18 mouse cellular contexts compared by ENCODE assay signal in the genomic region with DNA sequence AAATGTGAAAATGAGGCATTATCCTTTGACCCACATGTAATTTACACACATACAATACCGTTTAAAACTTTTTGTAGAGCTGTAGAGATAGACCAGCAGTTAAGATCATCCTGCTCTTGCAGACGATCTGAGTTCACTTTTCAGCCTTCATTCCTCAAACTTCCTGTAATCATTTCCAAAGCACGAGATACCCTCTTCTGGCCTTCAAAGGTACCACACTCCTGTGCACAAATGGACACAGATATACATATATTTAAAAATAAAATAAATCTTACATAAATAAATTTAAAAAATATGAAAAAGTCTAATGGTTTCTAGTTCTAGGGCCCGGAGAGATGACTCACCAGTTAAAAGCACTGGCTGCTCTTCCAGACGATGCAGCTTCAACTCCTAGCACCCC. TPM values are rescaled to one million over a fixed set of nuclear protein-coding genes. Genes with fewer than 3 reads are reported as not detected.
DNase-seq lines count a peak whose midpoint lies in the region; ATAC-seq and TF ChIP-seq lines count a peak whose summit lies in the region.
"Had no signal": no experiment of that assay in that cellular context is flagged by ENCODE, and none has a peak within 500 bp of the region (broad histone marks: within the 10 kb centered on the region; RNA-seq: fewer than 3 reads in every experiment).

No protein-coding gene starts in this region.

- H3K9me3 ChIP-seq in CH12.LX (replicated peaks; ENCODE audit: low read length) (no peaks in the 10 kb centered on the region), ES-E14 (ENCODE audit: control insufficient read depth, insufficient read depth, low read depth, low read length) (no peaks in the 10 kb centered on the region)
- no peaks in the 10 kb centered on the region for H3K9me3 ChIP-seq in liver, embryonic 12.5 days (replicated peaks)
- H3K9me3 ChIP-seq: intestine, embryonic 15.5 days; limb, embryonic 12.5 days; midbrain, embryonic 15.5 days; stomach, embryonic 15.5 days had no signal

- DNase-seq in layer of hippocampus, adult 2 months (ENCODE audit: low spot score in 2 of 2): no peak
- DNase-seq in layer of hippocampus, adult 11-12 months (ENCODE audit: low spot score): no peak
- DNase-seq in CH12.LX (ENCODE audit: extremely low read depth) (peak; percentile 19), ES-E14 (ENCODE audit: low read depth, low spot score) (peak; percentile 12)
- peak; percentile 14 for DNase-seq in induced T-regulatory cell, adult 2 months (ENCODE audit: low read depth)
- DNase-seq in cerebellum, postnatal 4 days (ENCODE audit: low spot score in 2 of 2): no peak
- DNase-seq in frontal cortex, postnatal 36 days (ENCODE audit: low spot score in 2 of 2): no peak
- DNase-seq: adrenal gland, postnatal 14 days; cerebellum, postnatal 10 days; heart, postnatal 4 days; kidney, postnatal 4 days; lung, adult 2 months; thymus, postnatal 36 days had no signal

- H3K9ac ChIP-seq in CH12.LX (ENCODE audit: insufficient read depth, low read depth): no peak overlapping the region
- H3K9ac ChIP-seq in ES-E14 (ENCODE audit: insufficient read depth, low read depth, low read length, poor library complexity, severe bottlenecking): no peak overlapping the region
- no peak overlapping the region for H3K9ac ChIP-seq in liver, embryonic 12.5 days
- H3K9ac ChIP-seq: intestine, embryonic 15.5 days; limb, embryonic 12.5 days; midbrain, embryonic 15.5 days; stomach, embryonic 15.5 days had no signal

- H3K36me3 ChIP-seq in CH12.LX (replicated peaks in 1 of 2; ENCODE audit: control insufficient read depth in 1 of 2, insufficient read depth in 1 of 2, low read length in 1 of 2) (peaks cover 35 to 70% of the 10 kb centered on the region in 2 experiments), ES-E14 (ENCODE audit: control insufficient read depth, insufficient read depth, low read length, poor library complexity, severe bottlenecking) (no peaks in the 10 kb centered on the region; the same call in none of the 2 replicates)
- peaks cover 69% of the 10 kb centered on the region for H3K36me3 ChIP-seq in liver, embryonic 12.5 days

- no peak for ATAC-seq in liver, embryonic 12.5 days
- ATAC-seq: intestine, embryonic 15.5 days; midbrain, embryonic 15.5 days had no signal

- no peak for TF ChIP-seq EP300 in CH12.LX (IDR thresholded peaks at IDR 0.05; ENCODE audit: low read length)

- H3K4me3 ChIP-seq in layer of hippocampus, adult 2 months: no peak overlapping the region
- H3K4me3 ChIP-seq in CH12.LX (replicated peaks in 1 of 3; ENCODE audit: low read depth in 2 of 3, low read length in 2 of 3, poor library complexity in 1 of 3) (no peak overlapping the region), ES-E14 (ENCODE audit: insufficient read depth in 1 of 2, low read depth in 1 of 2, low read length in 2 of 2, poor library complexity in 1 of 2, severe bottlenecking in 1 of 2) (no peak overlapping the region)
- H3K4me3 ChIP-seq in liver, embryonic 12.5 days: no peak overlapping the region
- H3K4me3 ChIP-seq: intestine, embryonic 15.5 days; limb, embryonic 12.5 days; midbrain, embryonic 15.5 days; stomach, embryonic 15.5 days had no signal

- no peak for TF ChIP-seq POLR2A in CH12.LX (IDR thresholded peaks at IDR 0.05; ENCODE audit: low read depth, low read length)

- H3K27me3 ChIP-seq in CH12.LX (replicated peaks): no peaks in the 10 kb centered on the region
- no peaks in the 10 kb centered on the region for H3K27me3 ChIP-seq in liver, embryonic 12.5 days (replicated peaks)
- H3K27me3 ChIP-seq: intestine, embryonic 15.5 days; limb, embryonic 12.5 days; midbrain, embryonic 15.5 days; stomach, embryonic 15.5 days had no signal

- H3K79me2 ChIP-seq in CH12.LX (replicated peaks; ENCODE audit: control insufficient read depth, extremely low read depth, insufficient read depth, poor library complexity, severe bottlenecking): peaks cover 9% of the 10 kb centered on the region; the same call in 1 of the 2 replicates

- H3K4me1 ChIP-seq in CH12.LX (ENCODE audit: control insufficient read depth in 1 of 2, insufficient read depth in 2 of 2) (no peaks in the 10 kb centered on the region), ES-E14 (ENCODE audit: control insufficient read depth in 2 of 2, insufficient read depth in 2 of 2, low read length in 2 of 2, poor library complexity in 1 of 2) (no peaks in the 10 kb centered on the region)
- no peaks in the 10 kb centered on the region for H3K4me1 ChIP-seq in liver, embryonic 12.5 days
- H3K4me1 ChIP-seq: intestine, embryonic 15.5 days; limb, embryonic 12.5 days; midbrain, embryonic 15.5 days; stomach, embryonic 15.5 days had no signal

- 76% methylated on average over 5 of the region's 5 CpGs for WGBS in liver, embryonic 12.5 days (ENCODE audit: insufficient replicate concordance)

- peak; percentile 16 for TF ChIP-seq RAD21 in CH12.LX (IDR thresholded peaks at IDR 0.05; ENCODE audit: low read depth, low read length)

- no peak overlapping the region for H3K4me2 ChIP-seq in CH12.LX (ENCODE audit: insufficient read depth, low read depth, poor library complexity, severe bottlenecking)
- no peak overlapping the region for H3K4me2 ChIP-seq in liver, embryonic 12.5 days
- H3K4me2 ChIP-seq: intestine, embryonic 15.5 days; limb, embryonic 12.5 days; midbrain, embryonic 15.5 days; stomach, embryonic 15.5 days had no signal

- dilution Hi-C loops in CH12.LX (cut with MboI; ENCODE audit: extremely low pct_ligation_motif_present, extremely low pct_unique_long_range_greater_than_20kb, low sequenced_read_pairs): no loop called here

- no peak overlapping the region for H3K27ac ChIP-seq in layer of hippocampus, adult 2 months
- H3K27ac ChIP-seq in CH12.LX (ENCODE audit: insufficient read depth, low read depth): no peak overlapping the region
- H3K27ac ChIP-seq in ES-E14 (ENCODE audit: insufficient read depth, low read depth, low read length, poor library complexity, severe bottlenecking): no peak overlapping the region
- H3K27ac ChIP-seq in liver, embryonic 12.5 days: no peak overlapping the region
- H3K27ac ChIP-seq: intestine, embryonic 15.5 days; limb, embryonic 12.5 days; midbrain, embryonic 15.5 days; stomach, embryonic 15.5 days had no signal

- TF ChIP-seq CTCF in layer of hippocampus, adult 2 months (conservative IDR thresholded peaks at IDR 0.05): peak; percentile 61
- TF ChIP-seq CTCF in CH12.LX (conservative IDR thresholded peaks at IDR 0.05 in 1 of 2, IDR thresholded peaks at IDR 0.05 in 1 of 2; ENCODE audit: low read depth in 2 of 2, low read length in 2 of 2): peak in 1 of 2 experiments; percentile 21; a peak in 1 of 4 replicates

- in situ Hi-C loops in CH12.LX (cut with MboI; ENCODE audit: low pct_ligation_motif_present, low pct_unique_long_range_greater_than_20kb, low sequenced_read_pairs) (no loop called here), ES-E14 (cut with MboI; ENCODE audit: low sequenced_read_pairs in 2 of 2, unreplicated experiment in 2 of 2) (no loop called here)

TF ChIP-seq in CH12.LX, 34 proteins besides CTCF, POLR2A, EP300 and RAD21:
- no peak for TF ChIP-seq MXI1 (IDR thresholded peaks at IDR 0.05; ENCODE audit: low read depth, low read length)
- TF ChIP-seq MEF2A (IDR thresholded peaks at IDR 0.05; ENCODE audit: borderline replicate concordance, low read depth, low read length): no peak
- TF ChIP-seq POLR2AphosphoS2 (IDR thresholded peaks at IDR 0.05; ENCODE audit: low read depth, low read length): no peak
- TF ChIP-seq USF1 (IDR thresholded peaks at IDR 0.05; ENCODE audit: low read depth, low read length): no peak
- no peak for TF ChIP-seq RCOR1 (conservative IDR thresholded peaks at IDR 0.05; ENCODE audit: low read depth, low read length)
- TF ChIP-seq IRF4 (IDR thresholded peaks at IDR 0.05; ENCODE audit: low read depth, low read length): no peak
- no peak for TF ChIP-seq CHD1 (IDR thresholded peaks at IDR 0.05; ENCODE audit: low read depth, low read length)
- TF ChIP-seq PAX5 (IDR thresholded peaks at IDR 0.05; ENCODE audit: low read length): no peak
- no peak for TF ChIP-seq ZC3H11A (IDR thresholded peaks at IDR 0.05; ENCODE audit: low read depth, low read length)
- TF ChIP-seq USF2 (conservative IDR thresholded peaks at IDR 0.05; ENCODE audit: low read depth, low read length): no peak

TF ChIP-seq in ES-E14, 5 proteins besides CTCF, POLR2A, EP300 and RAD21:
- TF ChIP-seq MAFK (IDR thresholded peaks at IDR 0.05; ENCODE audit: insufficient read depth, low read depth, low read length) (no peak), CHD2 (IDR thresholded peaks at IDR 0.05; ENCODE audit: low read depth, low read length) (no peak), ZNF384 (IDR thresholded peaks at IDR 0.05; ENCODE audit: low read depth, low read length) (no peak), ZC3H11A (IDR thresholded peaks at IDR 0.05; ENCODE audit: borderline replicate concordance, low read depth, low read length) (no peak), HCFC1 (IDR thresholded peaks at IDR 0.05; ENCODE audit: borderline replicate concordance, insufficient read depth, low read length) (no peak)

RNA-seq across cellular contexts. Expression of a gene that starts 31.0 kb away (rescaled TPM):
- total RNA-seq in layer of hippocampus, adult 2 months (2021): 10 to 100 TPM; 50.3 to 55.9 TPM
- total RNA-seq in CH12.LX (2012; rRNA removed) (95.5 and 104 TPM in 2 replicates), CH12.LX (2014; rRNA removed) (127 and 161 TPM in 2 replicates), ES-E14 (2012; rRNA removed) (47.1 and 58.8 TPM in 2 replicates)
- polyA plus RNA-seq in CH12.LX (2012; ENCODE audit: insufficient read length, low read depth): 81.4 and 116 TPM in 2 replicates
- 62.2 and 65.8 TPM in 2 replicates for polyA plus RNA-seq in liver, embryonic 12.5 days (2016; fragmentation: Nextera tagmentation; extraction: Ambion mirVana)

RNA-seq across cellular contexts. Expression of a gene that starts 43.6 kb away (rescaled TPM):
- total RNA-seq in layer of hippocampus, adult 2 months (2021): 100 to 1,000 TPM; 130 to 132 TPM
- total RNA-seq in CH12.LX (2012; rRNA removed): 26.5 and 27.8 TPM in 2 replicates
- 37.6 and 38.2 TPM in 2 replicates for total RNA-seq in CH12.LX (2014; rRNA removed)
- 38.7 and 49.5 TPM in 2 replicates for polyA plus RNA-seq in CH12.LX (2012; ENCODE audit: insufficient read length, low read depth)
- total RNA-seq in ES-E14 (2012; rRNA removed): 12.3 and 20.3 TPM in 2 replicates
- polyA plus RNA-seq in liver, embryonic 12.5 days (2016; fragmentation: Nextera tagmentation; extraction: Ambion mirVana): 18.9 and 21.1 TPM in 2 replicates

Comparison
In these comparisons a context has a peak if more than half of its experiments do, and no peak if none do; other contexts are left out.
1. DNase-seq: peak in CH12.LX (single experiment), ES-E14 (single experiment) and induced T-regulatory cell, adult 2 months (single experiment); none in layer of hippocampus, adult 2 months (0 of 2), layer of hippocampus, adult 11-12 months (single experiment), cerebellum, postnatal 4 days (0 of 2) and frontal cortex, postnatal 36 days (0 of 2).